Mouse (Mus musculus): ENCODE results near the gene Ctr9.

Ctr9 gene

GRCm38 (mm10) chr7:111028281-111029045 lies at the start of gene Ctr9:
Gene Ctr9 (plus strand): TSS chr7:111028951.
- peak; percentile 95 for DNase-seq

- DNase-seq = no peak
These were observed 47.7 kb upstream of the Ctr9 start for GRCm38 (mm10) chr7:110981036-110981435.

GRCm38 (mm10) chr7:110982053-110982705 lies 46.6 kb upstream of the Ctr9 start, which contains the start of gene Mrvi1:
Gene Mrvi1 (minus strand): TSS chr7:110982461.
- DNase-seq = no peak

- no peak for DNase-seq
These were observed 46.0 kb upstream of the Ctr9 start for GRCm38 (mm10) chr7:110982764-110983163.

- no peak for DNase-seq
These were observed 45.1 kb upstream of the Ctr9 start for GRCm38 (mm10) chr7:110983621-110984020.

GRCm38 (mm10) chr7:110985581-110986265 lies 43.0 kb upstream of the Ctr9 start:
- no peak for DNase-seq

GRCm38 (mm10) chr7:110988081-110988480 lies 40.7 kb upstream of the Ctr9 start:
- DNase-seq = no peak

GRCm38 (mm10) chr7:110989286-110989879 lies 39.4 kb upstream of the Ctr9 start:
- DNase-seq = no peak

GRCm38 (mm10) chr7:110990356-110991220 lies 38.2 kb upstream of the Ctr9 start:
- no peak for DNase-seq

- DNase-seq = no peak
These were observed 37.6 kb upstream of the Ctr9 start for GRCm38 (mm10) chr7:110991221-110991494.

GRCm38 (mm10) chr7:110998887-110999827 lies 29.6 kb upstream of the Ctr9 start:
- no peak for DNase-seq

GRCm38 (mm10) chr7:111004136-111004840 lies 24.5 kb upstream of the Ctr9 start:
- no peak for DNase-seq

- no peak for DNase-seq
These were observed 14.6 kb upstream of the Ctr9 start for GRCm38 (mm10) chr7:111014039-111014605.

GRCm38 (mm10) chr7:111014893-111015292 lies 13.9 kb upstream of the Ctr9 start:
- DNase-seq = peak; percentile 29

- no peak for DNase-seq
These were observed 13.0 kb upstream of the Ctr9 start for GRCm38 (mm10) chr7:111015731-111016130.

GRCm38 (mm10) chr7:111016921-111017320 lies 11.8 kb upstream of the Ctr9 start:
- no peak for DNase-seq

- DNase-seq = no peak
These were observed 7.9 kb upstream of the Ctr9 start for GRCm38 (mm10) chr7:111020814-111021213.

GRCm38 (mm10) chr7:111024068-111024594 lies 4.6 kb upstream of the Ctr9 start:
- DNase-seq = no peak

GRCm38 (mm10) chr7:111024912-111025311 lies 3.8 kb upstream of the Ctr9 start:
- no peak for DNase-seq

- no peak for DNase-seq
These were observed 349 bp downstream of the Ctr9 start for GRCm38 (mm10) chr7:111029046-111029553.
